Mouse (Mus musculus): ENCODE measurements at regions not wholly inside any gene's neighbourhood (a gene's known extent, or its start where the extent isn't known, plus 50 kb on each side); places are given as distances from the start of the nearest gene placed in this dataset.
A peak's percentile ranks its signal among the peaks of the same experiment; 100 is the strongest.

DNA sequence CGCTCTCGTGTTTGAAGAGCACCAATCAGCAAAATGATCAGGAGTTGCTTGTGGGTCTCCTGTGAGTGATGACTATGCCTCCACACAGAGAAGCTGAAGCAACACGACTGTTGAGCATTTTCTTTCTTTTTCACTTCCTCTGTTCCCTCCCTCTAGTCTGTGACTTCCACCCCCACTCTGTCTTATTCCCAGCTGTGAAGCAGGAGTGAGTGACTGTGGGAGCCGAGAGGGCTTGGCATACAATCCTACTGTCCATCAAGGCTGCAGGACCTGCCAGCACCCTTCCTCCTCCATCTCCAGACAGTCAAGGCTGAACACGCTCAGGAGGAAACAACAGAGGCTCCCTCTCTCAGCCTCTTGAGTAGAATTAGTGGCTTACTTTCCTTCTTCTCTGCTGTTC lies 401.3 kb downstream of the Plcl1 start:
- DNase-seq (ENCODE audit: low read depth in 1 of 2, low spot score in 2 of 2): peak in 1 of 2 experiments; percentile 8

DNA sequence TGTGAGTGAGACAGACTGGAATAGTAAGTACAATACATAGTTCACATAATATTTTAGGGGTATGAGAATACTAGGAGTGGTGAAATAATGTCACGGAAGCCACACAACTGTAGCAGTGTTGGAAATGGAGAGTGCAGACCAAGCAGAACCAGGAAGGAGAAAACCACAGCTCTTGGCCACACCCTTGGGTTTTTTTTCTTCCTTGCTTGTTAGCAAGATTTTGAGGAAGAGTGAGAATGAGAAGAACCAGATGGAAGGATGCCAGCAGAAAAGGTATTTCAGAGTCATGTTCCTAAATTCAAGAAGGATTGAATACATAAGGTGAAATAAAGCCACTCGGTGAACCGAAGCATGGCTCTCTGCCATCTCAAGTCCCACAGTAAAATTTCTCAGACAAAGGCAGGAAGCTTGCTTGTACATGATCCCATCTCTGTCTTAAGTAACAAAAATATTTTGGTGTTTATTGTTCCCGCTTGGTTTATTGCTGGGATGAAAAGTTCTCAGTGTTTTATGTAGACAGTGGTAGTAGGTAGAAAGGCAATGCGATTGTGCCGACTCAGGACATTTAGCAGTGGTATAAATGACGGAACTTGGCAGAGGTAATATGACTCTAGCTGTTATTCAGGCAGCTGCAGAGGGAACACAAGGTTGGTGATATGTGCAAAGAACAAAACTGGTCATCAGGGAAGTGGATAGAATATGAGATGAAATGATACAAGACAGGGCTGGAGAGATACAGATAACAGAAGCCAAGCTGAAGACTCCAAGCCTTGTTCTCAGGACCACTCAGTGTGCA lies 403.2 kb downstream of the Plcl1 start:
- DNase-seq (ENCODE audit: low read depth in 1 of 2, low spot score in 2 of 2): peak; percentile 11 to 61

DNA sequence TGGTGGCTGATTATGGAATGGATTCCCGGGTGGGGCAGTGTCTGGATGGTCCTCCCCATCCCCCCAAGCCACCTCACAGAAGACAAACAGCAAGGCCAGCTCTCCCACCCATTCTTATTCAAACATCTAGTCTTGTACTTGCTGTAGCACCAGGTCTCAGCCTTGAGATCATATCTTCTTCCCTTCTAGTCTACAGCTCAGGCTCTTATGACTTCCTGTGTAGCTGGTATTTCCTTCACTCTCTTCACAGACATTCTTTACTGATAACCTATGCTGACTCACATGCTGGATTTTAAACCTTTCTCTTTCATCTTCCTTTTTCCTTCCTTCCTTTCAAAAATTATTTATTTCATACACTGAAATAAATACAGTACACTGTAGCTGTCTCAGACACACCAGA lies 406.8 kb downstream of the Plcl1 start:
- no peak for DNase-seq (ENCODE audit: low read depth in 1 of 2, low spot score in 2 of 2)

DNA sequence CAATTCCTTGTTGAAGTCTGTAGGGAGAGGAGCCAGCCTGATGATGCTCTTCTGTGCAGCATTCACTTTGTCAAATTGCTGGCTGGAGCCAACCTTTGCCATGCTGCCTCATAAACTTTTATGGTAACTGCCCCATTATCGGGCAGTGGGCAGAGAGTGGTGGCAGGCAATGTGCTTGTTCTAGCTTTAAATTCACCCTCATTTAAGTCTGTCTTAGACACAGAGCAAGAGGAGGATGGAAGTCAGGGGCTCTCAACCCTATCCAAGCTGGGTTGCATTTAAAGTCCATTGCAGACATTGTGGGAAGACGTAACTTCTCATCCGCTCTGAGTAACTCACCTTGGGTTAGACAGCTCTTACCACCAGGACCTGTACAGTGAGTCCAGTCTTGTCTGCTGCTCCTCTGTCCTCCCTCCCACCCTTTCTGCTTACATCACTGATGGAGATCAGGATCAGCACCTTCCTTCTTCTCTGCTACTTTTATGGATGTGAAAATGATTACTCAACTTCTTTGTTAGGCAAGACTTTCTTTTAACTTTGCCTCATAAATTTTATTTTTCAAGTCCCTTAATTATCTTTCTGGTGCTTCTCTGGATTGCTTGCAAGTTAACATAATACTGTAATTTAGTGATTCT lies 415.3 kb downstream of the Plcl1 start:
- no peak for DNase-seq (ENCODE audit: low read depth in 1 of 2, low spot score in 2 of 2)

DNA sequence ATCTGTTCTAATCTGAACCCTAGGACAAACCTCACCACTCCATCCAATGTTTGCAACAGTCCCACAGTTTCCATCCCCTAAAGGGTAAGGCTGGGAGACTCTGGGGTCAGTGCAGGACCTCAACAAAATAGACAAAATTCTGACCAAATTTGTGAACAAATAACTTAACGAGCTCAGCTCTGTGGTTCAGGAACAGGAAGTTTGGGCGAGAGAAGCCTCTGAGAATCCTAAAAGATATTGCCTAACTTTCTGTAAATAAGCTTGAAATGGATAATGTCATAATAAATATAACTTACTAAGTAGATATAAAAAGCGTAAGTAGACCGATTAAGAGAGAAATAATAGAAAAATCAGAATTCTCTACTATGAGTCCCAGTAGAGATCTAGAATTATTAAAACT lies 416.9 kb downstream of the Plcl1 start:
- DNase-seq (ENCODE audit: low read depth in 1 of 2, low spot score in 2 of 2): no peak

DNA sequence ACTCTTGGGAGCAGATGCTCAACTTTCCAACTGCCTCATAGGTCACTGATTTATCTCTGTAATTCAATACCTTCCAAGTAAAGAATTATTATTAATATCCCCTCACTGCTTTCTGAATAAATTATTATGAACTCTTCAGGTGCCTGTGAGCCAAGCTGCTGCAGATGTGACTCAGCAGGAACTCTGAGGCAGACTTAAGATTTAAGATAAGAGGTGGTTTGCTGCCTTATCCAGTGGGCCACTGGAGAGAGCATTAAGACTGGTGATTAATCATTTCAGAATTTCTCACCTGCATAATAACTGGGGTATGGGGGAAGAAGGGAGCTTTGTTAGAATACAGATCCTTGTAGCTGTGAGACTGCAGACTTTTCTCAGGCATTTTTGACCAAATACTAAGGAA lies 421.5 kb downstream of the Plcl1 start:
- no peak for DNase-seq (ENCODE audit: low read depth in 1 of 2, low spot score in 2 of 2)

DNA sequence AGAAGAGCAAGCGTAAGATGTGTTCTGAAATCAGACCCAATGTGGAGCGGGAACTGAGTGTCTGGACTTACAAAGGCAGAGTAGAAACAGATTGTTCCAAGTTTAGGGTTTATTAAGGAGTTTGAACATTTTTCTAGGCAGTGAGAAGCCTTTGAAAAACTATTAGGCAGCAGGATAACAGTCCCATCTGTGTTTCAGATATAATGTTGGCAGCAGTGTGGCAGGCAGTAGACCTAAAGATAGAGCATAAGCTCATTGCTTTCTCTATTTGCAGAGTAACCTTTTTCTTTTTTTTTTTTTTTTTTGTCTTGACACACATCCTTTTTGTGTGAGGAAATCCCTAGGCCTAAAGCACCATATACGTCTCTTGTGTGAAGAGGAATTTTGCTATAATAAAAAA lies 429.6 kb downstream of the Plcl1 start:
- no peak for DNase-seq (ENCODE audit: low read depth in 1 of 2, low spot score in 2 of 2)

DNA sequence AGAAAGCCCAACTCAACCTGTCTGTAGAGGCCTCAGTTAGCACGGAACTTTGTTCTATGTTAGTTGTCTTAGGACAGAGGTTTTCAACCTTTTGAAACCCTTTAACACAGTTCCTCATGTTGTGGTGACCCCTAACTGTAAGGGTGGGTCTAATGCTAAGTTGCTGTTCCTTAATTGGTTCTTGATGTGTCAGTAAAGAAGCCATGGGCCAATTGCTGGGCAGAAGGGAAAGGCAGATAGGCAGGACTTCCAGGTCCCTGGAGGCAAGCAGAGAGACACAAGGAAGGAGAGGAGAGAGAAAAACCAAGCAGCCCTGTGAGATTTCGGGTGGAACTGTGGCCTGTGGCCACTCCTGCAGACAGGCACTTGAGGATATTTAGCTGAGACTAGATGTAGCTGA lies 431.0 kb downstream of the Plcl1 start:
- DNase-seq (ENCODE audit: low read depth in 1 of 2, low spot score in 2 of 2): peak in 1 of 2 experiments; percentile 9

DNA sequence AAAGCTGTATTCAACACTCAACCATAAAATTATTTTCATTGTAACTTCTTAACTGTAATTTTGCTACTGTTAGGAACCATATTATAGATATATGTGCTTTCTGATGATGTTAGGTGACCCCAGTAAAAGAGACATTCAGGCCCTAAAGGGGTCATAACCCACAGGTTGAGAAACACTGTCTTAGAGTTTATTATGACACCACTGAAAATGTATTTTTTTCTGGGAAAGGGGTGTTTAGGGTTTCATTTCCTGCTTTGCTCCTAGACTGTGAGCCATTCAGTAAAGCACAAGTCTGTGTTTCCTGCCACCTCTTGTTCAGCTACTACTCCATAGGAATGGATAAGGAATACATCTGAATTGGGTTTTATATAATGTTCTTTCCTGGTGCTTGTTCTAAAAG lies 431.6 kb downstream of the Plcl1 start:
- DNase-seq (ENCODE audit: low read depth in 1 of 2, low spot score in 2 of 2): no peak

DNA sequence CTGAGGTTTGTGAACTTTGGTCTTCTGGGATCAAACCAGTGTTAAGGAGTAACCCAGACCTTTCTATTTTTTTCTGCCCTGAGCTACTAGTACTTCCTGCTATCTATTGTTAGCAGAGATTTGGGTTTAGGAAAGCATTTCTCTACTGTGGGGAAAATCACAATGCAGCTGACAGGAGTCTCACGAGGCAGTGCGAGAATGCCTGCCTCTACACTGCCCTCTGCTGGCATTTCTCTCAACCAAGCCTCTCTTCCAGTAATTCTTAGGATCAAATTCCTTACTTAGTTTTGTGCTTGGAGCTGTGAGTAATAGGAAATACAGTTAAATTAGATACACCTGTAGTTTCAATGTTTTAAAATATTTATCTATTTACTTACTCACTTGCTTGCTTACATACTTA lies 432.4 kb downstream of the Plcl1 start:
- no peak for DNase-seq (ENCODE audit: low read depth in 1 of 2, low spot score in 2 of 2)

DNA sequence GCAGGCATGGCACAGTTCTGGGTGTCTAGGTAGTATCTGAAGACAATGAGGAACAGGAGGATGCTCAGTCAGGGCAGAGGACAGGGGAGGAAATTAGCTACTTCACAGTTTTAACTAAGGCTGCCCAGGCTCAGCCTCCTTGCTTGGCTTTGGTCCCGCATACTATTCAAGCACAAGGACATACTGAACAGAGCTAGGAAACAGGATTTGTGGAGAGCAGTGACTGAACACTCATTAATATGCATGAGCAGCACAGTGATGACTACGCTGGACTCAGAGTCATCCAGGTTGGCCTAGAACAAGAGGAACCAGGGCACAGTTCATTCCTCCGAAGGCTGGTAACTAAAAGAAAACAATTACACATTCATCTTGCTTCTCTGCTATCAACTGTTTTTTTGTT lies 443.1 kb downstream of the Plcl1 start:
- DNase-seq (ENCODE audit: low read depth in 1 of 2, low spot score in 2 of 2): no peak

DNA sequence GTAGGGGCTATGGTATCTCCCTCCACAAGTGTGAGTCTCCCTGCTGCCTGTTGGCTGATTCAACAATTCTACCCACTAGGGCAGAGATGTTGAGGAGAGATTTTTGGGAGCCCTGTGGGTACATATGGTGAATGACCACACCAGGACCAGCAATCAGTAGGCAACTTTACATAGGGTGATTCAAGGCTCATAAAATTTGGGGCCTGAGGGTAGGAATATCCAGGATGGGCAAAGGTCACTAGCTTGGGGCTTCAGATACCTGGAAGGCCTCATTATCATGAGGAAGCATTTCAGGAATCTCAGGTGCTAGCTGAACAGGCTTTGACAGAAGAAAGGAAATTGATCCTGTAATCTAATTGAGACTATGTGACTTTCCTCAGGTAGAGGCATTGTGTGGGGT lies 446.6 kb downstream of the Plcl1 start:
- DNase-seq (ENCODE audit: low read depth in 1 of 2, low spot score in 2 of 2): no peak

DNA sequence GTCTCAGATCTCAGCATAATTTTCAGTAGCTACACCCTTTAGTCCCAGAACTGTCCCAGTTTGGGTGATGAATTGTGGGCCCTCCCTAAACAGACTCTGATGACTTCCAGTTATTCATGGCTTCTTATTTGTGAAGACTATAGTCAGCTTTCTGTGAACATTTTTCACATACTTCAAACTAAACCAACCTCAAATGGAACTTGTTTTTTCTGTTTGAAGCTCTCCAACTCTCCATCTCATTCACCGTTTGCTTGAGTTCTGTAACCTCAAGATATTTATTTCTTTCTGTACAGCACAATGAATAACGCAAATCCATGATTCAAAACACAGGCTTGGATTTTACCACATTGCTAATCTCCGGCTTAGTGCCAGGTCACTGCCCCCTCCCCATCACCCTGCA lies 453.4 kb downstream of the Plcl1 start:
- DNase-seq (ENCODE audit: low read depth in 1 of 2, low spot score in 2 of 2): no peak

DNA sequence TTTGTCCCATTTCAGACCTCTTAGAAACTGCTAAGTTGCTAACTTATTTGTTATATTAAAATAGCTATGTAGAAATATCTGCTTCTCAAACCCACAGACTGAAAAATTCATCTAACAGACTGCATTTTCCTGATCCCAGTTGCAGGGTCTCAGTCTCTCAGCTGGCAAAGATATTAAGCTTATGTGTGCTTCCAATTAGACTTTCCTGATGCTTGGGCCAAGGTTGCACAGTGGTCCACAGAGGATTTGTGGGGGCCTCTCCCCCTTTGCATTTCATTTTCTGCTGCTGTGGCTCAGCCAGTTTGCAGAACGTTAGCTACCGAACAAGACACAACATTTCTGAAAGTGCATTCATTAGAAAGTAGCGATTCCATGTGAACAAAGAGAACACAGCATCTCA lies 457.4 kb downstream of the Plcl1 start:
- no peak for DNase-seq (ENCODE audit: low read depth in 1 of 2, low spot score in 2 of 2)

DNA sequence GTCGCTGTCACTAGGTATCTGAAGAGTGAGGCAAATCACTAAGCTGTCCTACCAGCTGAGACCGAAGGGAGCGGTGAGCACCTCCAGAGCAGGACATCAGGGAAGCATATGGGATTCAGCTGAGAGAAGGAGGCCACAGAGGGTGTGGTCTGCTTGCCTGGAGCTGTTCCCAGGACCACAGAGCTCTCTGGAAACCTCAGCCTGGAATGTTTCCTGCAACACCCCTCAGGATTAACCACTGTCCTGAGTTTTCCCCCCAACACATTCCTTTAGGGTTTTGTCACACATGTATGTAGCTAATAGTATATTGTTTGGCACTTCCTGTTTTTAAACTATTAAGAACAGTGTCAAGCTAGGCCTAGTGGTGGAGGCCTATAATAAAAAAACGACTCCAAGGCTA lies 459.6 kb downstream of the Plcl1 start:
- DNase-seq (ENCODE audit: low read depth in 1 of 2, low spot score in 2 of 2): no peak

DNA sequence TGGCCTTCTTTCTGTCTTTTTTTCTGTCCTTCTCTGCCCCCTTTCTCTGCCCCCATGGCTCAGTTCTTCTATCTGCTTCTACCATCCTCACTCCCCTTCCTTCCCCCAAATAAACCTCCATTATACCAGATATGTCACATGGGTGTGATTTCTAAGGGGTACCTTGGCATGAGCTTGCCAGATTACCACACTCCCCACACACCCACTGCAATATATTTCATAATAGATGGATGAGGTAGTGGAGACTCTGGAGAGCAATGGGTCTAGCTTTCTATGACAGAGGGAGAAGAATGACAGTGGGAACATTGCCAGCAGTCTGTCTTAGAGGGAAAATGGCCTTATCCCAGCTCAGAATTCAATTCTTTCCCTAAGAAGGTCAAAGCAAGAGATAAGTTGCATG lies 461.0 kb downstream of the Plcl1 start:
- DNase-seq (ENCODE audit: low read depth in 1 of 2, low spot score in 2 of 2): no peak

DNA sequence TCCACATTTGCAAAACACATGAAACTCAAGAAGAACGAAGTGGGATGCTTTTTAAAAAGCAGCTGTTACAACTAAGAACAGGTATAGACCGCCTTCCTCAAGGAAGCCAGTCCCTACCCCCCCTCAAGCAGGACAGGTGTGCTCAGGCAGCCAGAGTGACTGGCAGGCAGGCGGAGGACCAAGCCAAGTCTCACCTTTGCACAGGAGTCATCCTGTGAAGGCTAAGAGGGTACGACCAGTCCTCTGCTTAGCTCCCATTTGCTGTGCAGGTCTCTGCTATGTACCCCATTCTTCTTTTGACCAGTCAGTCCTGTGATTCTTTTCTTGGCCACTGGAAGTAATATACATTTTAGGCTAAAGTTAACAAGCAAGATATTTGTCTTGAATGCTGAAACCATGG lies 467.9 kb downstream of the Plcl1 start:
- DNase-seq (ENCODE audit: low read depth in 1 of 2, low spot score in 2 of 2): no peak

DNA sequence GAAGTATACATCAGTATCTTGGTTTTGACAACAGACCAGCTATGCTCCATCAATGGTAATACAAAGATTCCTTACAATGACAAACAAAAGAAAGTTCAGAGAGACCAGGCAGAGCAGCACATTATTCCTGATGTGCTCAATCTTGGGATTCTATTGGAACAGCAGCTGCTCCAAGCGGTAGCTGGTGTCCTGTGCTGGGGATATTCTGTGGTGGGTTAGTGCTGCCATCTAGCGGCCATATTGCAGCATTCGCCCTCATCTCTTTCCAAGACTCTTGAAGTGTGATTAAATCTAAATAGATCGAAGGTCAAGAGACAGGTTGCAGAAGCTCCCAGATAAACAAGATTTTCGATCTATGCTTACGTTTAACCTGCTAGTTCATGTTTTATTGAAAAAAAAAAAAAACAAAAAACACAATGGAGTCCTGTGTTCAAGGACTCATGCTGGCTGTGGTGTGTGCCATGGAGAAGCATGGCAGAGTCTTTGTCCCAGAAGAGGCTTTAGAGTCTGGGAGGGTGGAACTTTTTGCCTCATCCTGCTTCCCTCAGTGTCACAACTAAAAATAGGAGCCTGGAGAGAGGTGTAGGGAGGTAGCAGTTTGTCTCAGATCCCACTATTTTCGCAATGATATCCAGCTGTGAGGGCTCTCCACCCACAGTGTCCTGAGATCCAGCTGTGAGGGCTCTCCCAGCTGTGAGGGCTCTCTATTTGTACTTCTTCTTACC lies 468.6 kb downstream of the Plcl1 start:
- DNase-seq (ENCODE audit: low read depth in 1 of 2, low spot score in 2 of 2): peak in 1 of 2 experiments; percentile 21

DNA sequence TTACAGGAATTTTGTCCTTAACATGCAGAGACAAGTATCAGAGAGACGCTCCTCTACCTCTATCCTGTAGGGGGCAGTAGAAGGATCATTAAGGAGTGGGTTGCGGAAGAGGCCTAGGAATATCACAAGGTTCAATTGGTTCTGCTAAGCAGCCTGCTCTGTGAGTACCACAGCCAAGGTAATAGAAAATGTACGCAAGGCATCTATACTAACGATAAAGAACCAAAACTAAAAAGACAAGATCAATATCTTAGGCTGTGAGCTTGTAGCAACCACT lies 469.1 kb downstream of the Plcl1 start:
- no peak for DNase-seq (ENCODE audit: low read depth in 1 of 2, low spot score in 2 of 2)

DNA sequence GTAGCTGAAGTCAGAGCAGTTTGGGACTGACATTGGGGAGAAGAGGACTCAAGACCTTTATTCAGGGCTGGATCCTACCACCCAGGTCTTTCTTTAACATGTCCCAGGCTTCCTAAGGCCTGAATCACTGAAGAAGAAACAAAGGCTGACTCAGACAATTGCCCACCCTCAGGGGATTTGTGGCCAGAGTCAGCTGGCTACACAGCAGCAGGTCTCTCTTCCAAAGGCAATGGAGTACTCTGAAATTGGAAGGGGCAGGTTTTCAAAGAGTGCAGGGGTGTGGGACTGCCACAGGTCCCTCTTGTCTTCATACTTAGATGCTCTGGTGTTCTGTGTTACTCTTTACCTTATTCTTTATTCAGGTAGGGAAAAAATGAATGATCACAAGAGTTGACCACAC lies 478.9 kb downstream of the Plcl1 start:
- no peak for DNase-seq (ENCODE audit: low read depth in 1 of 2, low spot score in 2 of 2)

DNA sequence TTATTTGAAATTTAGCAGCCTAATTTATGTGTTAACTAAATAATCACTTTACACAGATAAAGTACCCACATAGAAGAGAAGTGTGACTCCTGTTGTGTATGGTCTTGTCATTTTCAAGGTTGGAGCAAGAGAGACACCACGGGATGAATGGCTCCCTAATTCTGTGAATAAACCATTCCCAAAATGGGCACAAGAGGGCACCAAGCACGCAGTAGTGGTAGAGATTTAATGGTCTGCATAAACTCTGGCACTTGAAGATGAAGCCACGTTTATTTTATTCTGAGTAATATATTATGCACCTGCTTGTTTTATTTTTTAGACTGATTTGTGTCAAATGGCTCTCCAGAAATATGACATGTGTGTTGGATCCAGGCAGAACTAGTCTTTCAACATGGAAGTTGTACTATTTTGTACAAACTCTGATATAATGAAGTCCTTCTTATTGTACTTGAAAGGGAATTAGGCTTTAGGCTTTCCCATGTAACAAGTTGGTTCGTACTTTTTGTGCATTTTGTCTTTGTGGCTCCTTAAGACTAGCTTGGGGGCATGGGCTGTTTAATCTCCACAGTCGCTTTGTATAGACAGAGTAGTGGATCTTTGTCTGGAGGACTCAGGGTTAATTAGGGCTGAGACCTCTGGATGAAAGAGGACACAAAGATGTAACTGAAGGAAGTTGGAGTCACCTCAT lies 480.8 kb downstream of the Plcl1 start:
- no peak for DNase-seq (ENCODE audit: low read depth in 1 of 2, low spot score in 2 of 2)

DNA sequence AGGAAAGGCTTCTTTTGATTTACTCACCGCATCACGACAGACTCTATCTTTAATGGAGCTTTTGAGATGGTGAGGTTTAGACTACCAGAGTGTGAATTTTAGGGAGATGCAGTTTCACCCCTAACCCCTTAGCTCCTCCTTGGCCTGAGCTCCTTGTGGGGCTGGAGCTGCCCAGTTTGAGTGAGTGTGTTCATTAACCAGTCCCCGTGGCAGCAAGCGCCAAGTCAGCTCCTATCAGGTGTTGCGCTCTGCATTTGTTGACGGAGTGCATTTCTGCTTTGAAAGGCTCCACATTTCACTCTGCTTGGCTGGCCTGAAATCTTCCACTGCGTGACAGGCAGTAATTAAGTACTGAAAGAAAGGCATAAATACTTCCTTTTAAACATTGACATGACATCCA lies 481.7 kb downstream of the Plcl1 start:
- DNase-seq (ENCODE audit: low read depth in 1 of 2, low spot score in 2 of 2): no peak

Measured in monocyte, adult 2 months (primary cell).